Mouse (Mus musculus) midbrain, embryonic 10.5 days (tissue): ENCODE results near the gene Dimt1. TPM values are rescaled to one million over a fixed set of nuclear protein-coding genes. Genes with fewer than 3 reads are reported as not detected.
"Not testable (repeated sequence)": the region's sequence is repeated elsewhere in the genome, so short reads cannot be mapped to it uniquely, and the experiment has no call there.

ENCODE experiments used
- DNase-seq: peaks from one replicate; pipeline ENCODE4 v3.0.0-alpha.2; 2017; ENCODE audit warnings: low spot score
- H3K27ac ChIP-seq: fragments of 300-500 bp; sonication (generic); replicated peaks from 2 replicates; pipeline ENCODE4 v1.5.1; 2016; ENCODE audit warnings: mild to moderate bottlenecking
- H3K27me3 ChIP-seq: fragments of 300-500 bp; sonication (generic); 2 replicates; pipeline ENCODE4 v1.6.1; 2016; ENCODE audit warnings: low read depth, mild to moderate bottlenecking; ENCODE audit not compliant: poor library complexity, severe bottlenecking
- H3K36me3 ChIP-seq: fragments of 300-500 bp; sonication (generic); 2 replicates; pipeline ENCODE4 v1.6.1; 2016; ENCODE audit warnings: mild to moderate bottlenecking, moderate library complexity
- H3K4me1 ChIP-seq: fragments of 300-500 bp; sonication (generic); 2 replicates; pipeline ENCODE4 v1.6.1; 2016
- H3K4me3 ChIP-seq: fragments of 300-500 bp; sonication (generic); 2 replicates; pipeline ENCODE4 v1.5.1; 2016; ENCODE audit warnings: mild to moderate bottlenecking, moderate library complexity
- H3K9me3 ChIP-seq: fragments of 300-500 bp; sonication (generic); replicated peaks from 2 replicates; pipeline ENCODE4 v1.6.1; 2016; ENCODE audit warnings: mild to moderate bottlenecking
- WGBS: fragments of 180-500 bp; shearing (Covaris S2); methylation state at CpG from one replicate; pipeline ENCODE4 v1.1.7; 2016; 5-methylcytosine and 5-hydroxymethylcytosine counted together
- polyA plus RNA-seq: library from polyadenylated mRNA; unstranded; fragments of >200 nt; fragmentation: Nextera tagmentation; extraction: Ambion mirVana; gene quantifications from 2 replicates; pipeline ENCODE4 v1.2.1, GENCODE M21; 2016

Gene Dimt1
- polyA plus RNA-seq, 1 experiment from 2014 or later, result 45.9 TPM

GRCm38 (mm10) chr13:106937138-106937472 lies 9.8 kb upstream of the Dimt1 start:
- Histone ChIP-seq H3K36me3 (peaks cover 8% of the 10 kb centered on the region), H3K27me3 (no peaks in the 10 kb centered on the region), H3K27ac (peak overlapping the region; percentile 96), H3K4me1 (peaks cover 14% of the 10 kb centered on the region), H3K4me3 (peak overlapping the region; percentile 81), H3K9me3 (no peaks in the 10 kb centered on the region)
- DNase-seq, result no peak
- 24% methylated on average over 7 of the region's 7 CpGs for WGBS

- 19% methylated on average over 7 of the region's 7 CpGs for WGBS
- no peaks in the 10 kb centered on the region for H3K9me3 ChIP-seq
- DNase-seq, result peak; percentile 57
- H3K27ac ChIP-seq, result no peak overlapping the region
- no peaks in the 10 kb centered on the region for H3K27me3 ChIP-seq
- no peaks in the 10 kb centered on the region for H3K36me3 ChIP-seq
- H3K4me1 ChIP-seq, result 0 out of 2 replicates have a peak, but pooled peaks cover 3% of the 10 kb centered on the region
- H3K4me3 ChIP-seq, result peak overlapping the region; percentile 40
These were observed 5.5 kb upstream of the Dimt1 start for GRCm38 (mm10) chr13:106941211-106941976.

GRCm38 (mm10) chr13:106942721-106943120 lies 4.2 kb upstream of the Dimt1 start:
- H3K9me3 ChIP-seq, result no peaks in the 10 kb centered on the region
- no peaks in the 10 kb centered on the region for H3K36me3 ChIP-seq
- WGBS, result 86% methylated on average over 1 of the region's 1 CpGs
- no peak overlapping the region for H3K4me3 ChIP-seq
- DNase-seq, result no peak
- peaks cover 2% of the 10 kb centered on the region for H3K4me1 ChIP-seq
- H3K27me3 ChIP-seq, result no peaks in the 10 kb centered on the region
- no peak overlapping the region for H3K27ac ChIP-seq

- WGBS, result 85% methylated on average over 9 of the region's 9 CpGs
- Histone ChIP-seq H3K27me3 (no peaks in the 10 kb centered on the region), H3K9me3 (no peaks in the 10 kb centered on the region), H3K4me1 (peaks cover 17% of the 10 kb centered on the region), H3K4me3 (no peak overlapping the region), H3K36me3 (peaks cover 17% of the 10 kb centered on the region), H3K27ac (no peak overlapping the region)
- no peak for DNase-seq
These were observed 1.4 kb upstream of the Dimt1 start for GRCm38 (mm10) chr13:106945518-106945917.

GRCm38 (mm10) chr13:106947583-106947982 lies 656 bp downstream of the Dimt1 start:
- Histone ChIP-seq H3K9me3 (no peaks in the 10 kb centered on the region), H3K36me3 (peaks cover 37% of the 10 kb centered on the region), H3K4me1 (peaks cover 17% of the 10 kb centered on the region), H3K27me3 (no peaks in the 10 kb centered on the region), H3K27ac (peak overlapping the region; percentile 91), H3K4me3 (peak overlapping the region; percentile 89)
- WGBS, result 6% methylated on average over 6 of the region's 6 CpGs
- DNase-seq, result no peak

- Histone ChIP-seq H3K27ac (no peak overlapping the region), H3K27me3 (no peaks in the 10 kb centered on the region), H3K4me1 (no peaks in the 10 kb centered on the region), H3K36me3 (peaks cover 86% of the 10 kb centered on the region), H3K4me3 (no peak overlapping the region), H3K9me3 (no peaks in the 10 kb centered on the region)
- no peak for DNase-seq
- 93% methylated on average over 3 of the region's 3 CpGs for WGBS
These were observed 8.0 kb downstream of the Dimt1 start for GRCm38 (mm10) chr13:106954880-106955279.

GRCm38 (mm10) chr13:106957554-106957953 lies 10.6 kb downstream of the Dimt1 start:
- Histone ChIP-seq H3K27ac (no peak overlapping the region), H3K9me3 (no peaks in the 10 kb centered on the region), H3K4me3 (no peak overlapping the region), H3K4me1 (no peaks in the 10 kb centered on the region), H3K27me3 (no peaks in the 10 kb centered on the region), H3K36me3 (peaks cover 87% of the 10 kb centered on the region)
- WGBS, result 92% methylated on average over 4 of the region's 4 CpGs
- no peak for DNase-seq

GRCm38 (mm10) chr13:106958286-106958685 lies 11.4 kb downstream of the Dimt1 start:
- H3K27ac ChIP-seq, result no peak overlapping the region
- no peaks in the 10 kb centered on the region for H3K27me3 ChIP-seq
- no peak for DNase-seq
- H3K4me1 ChIP-seq, result no peaks in the 10 kb centered on the region
- H3K36me3 ChIP-seq, result peaks cover 87% of the 10 kb centered on the region
- H3K4me3 ChIP-seq, result no peak overlapping the region
- H3K9me3 ChIP-seq, result no peaks in the 10 kb centered on the region
- WGBS, result 93% methylated on average over 3 of the region's 3 CpGs

GRCm38 (mm10) chr13:106960557-106960956 lies 13.6 kb downstream of the Dimt1 start:
- DNase-seq, result no peak
- Histone ChIP-seq H3K9me3 (no peaks in the 10 kb centered on the region), H3K4me1 (no peaks in the 10 kb centered on the region), H3K36me3 (peaks cover 82% of the 10 kb centered on the region), H3K27ac (no peak overlapping the region), H3K4me3 (no peak overlapping the region), H3K27me3 (no peaks in the 10 kb centered on the region)
- WGBS, result 89% methylated on average over 3 of the region's 3 CpGs

- Histone ChIP-seq H3K9me3 (no peaks in the 10 kb centered on the region), H3K4me3 (no peak overlapping the region), H3K27me3 (no peaks in the 10 kb centered on the region), H3K36me3 (peaks cover 80% of the 10 kb centered on the region), H3K4me1 (no peaks in the 10 kb centered on the region), H3K27ac (no peak overlapping the region)
- DNase-seq, result no peak
- WGBS, result 90% methylated on average over 4 of the region's 4 CpGs
These were observed 14.6 kb downstream of the Dimt1 start for GRCm38 (mm10) chr13:106961496-106961895.

- 88% methylated on average over 2 of the region's 2 CpGs for WGBS
- peaks cover 35% of the 10 kb centered on the region for H3K36me3 ChIP-seq
- DNase-seq, result no peak
- H3K4me3 ChIP-seq, result no peak overlapping the region
- H3K4me1 ChIP-seq, result no peaks in the 10 kb centered on the region
- no peaks in the 10 kb centered on the region for H3K27me3 ChIP-seq
- no peak overlapping the region for H3K27ac ChIP-seq
- no peaks in the 10 kb centered on the region for H3K9me3 ChIP-seq
These were observed 50.0 kb downstream of the Dimt1 start for GRCm38 (mm10) chr13:106996891-106997290.

GRCm38 (mm10) chr13:106997557-106997956 lies 50.6 kb downstream of the Dimt1 start:
- not testable (repeated sequence) for H3K27me3 ChIP-seq, DNase-seq, H3K4me1 ChIP-seq, H3K4me3 ChIP-seq, H3K9me3 ChIP-seq, H3K27ac ChIP-seq
- peaks cover 29% of the 10 kb centered on the region for H3K36me3 ChIP-seq
- WGBS, result 87% methylated on average over 4 of the region's 4 CpGs

GRCm38 (mm10) chr13:106998026-106998425 lies 51.1 kb downstream of the Dimt1 start:
- no peak for DNase-seq
- Histone ChIP-seq H3K36me3 (peaks cover 24% of the 10 kb centered on the region), H3K4me1 (no peaks in the 10 kb centered on the region), H3K27ac (no peak overlapping the region), H3K27me3 (no peaks in the 10 kb centered on the region), H3K4me3 (no peak overlapping the region), H3K9me3 (no peaks in the 10 kb centered on the region)
- 97% methylated on average over 2 of the region's 2 CpGs for WGBS
